Comparison of ENCODE assay signal across 8 mouse cellular contexts in the genomic region with DNA sequence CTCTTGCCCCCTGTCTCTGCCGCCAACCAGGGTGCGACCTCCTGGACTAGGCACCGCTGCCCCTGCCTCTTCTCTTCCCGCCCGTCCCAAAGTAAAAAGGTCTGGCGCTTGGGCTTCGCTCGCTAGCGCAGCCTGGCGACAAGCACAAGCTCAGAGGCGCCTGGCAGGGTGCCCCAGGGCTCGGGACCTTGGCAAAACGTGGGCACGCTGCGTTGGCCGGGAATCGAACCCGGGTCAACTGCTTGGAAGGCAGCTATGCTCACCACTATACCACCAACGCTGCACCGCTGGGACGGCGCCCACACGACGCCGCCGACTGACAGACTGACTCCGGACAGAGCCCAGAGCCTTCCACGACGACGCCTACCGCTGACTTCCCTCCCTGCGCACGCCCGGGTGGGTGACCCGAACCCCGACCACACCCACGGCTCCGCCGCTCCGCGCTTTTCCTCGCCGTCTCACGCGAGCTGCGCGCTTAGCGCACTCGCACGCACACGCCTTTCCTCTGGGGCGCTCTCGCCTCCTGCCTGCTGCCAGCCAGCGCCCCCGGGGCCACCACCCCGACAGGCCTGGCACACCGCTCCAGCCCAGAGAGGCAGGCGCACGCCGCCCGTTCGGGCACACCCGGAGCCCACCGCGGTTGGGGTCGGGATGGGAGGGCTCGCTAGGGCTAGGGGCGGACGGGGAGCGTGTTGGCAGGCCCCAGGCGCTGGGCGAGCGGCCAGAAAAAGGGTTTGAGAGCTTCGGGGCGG. TPM values are rescaled to one million over a fixed set of nuclear protein-coding genes. Genes with fewer than 3 reads are reported as not detected.
DNase-seq lines count a peak whose midpoint lies in the region; ATAC-seq and TF ChIP-seq lines count a peak whose summit lies in the region.
"Not testable (repeated sequence)": the region's sequence is repeated elsewhere in the genome, so short reads cannot be mapped to it uniquely, and the experiment has no call there.

Fcgr3 (minus strand) TSS at position 445 of the 752 bp plus-strand sequence.

- 1% methylated on average over 45 of the region's 75 CpGs for WGBS in heart, embryonic 12.5 days
- 1% methylated on average over 40 of the region's 75 CpGs for WGBS in kidney, postnatal 0 days
- WGBS in liver, embryonic 11.5 days, result 2% methylated on average over 38 of the region's 75 CpGs

- not testable (repeated sequence) for H3K36me3 ChIP-seq in heart, embryonic 12.5 days; kidney, postnatal 0 days (ENCODE audit: insufficient read depth, low read length); liver, embryonic 11.5 days (ENCODE audit: control insufficient read depth, insufficient read depth, low read length)

- H3K27me3 ChIP-seq in heart, embryonic 12.5 days (replicated peaks), result peaks cover 27% of the 10 kb centered on the region
- H3K27me3 ChIP-seq in kidney, postnatal 0 days (ENCODE audit: insufficient read depth, low read length), result peaks cover 16% of the 10 kb centered on the region
- H3K27me3 ChIP-seq in liver, embryonic 11.5 days (replicated peaks; ENCODE audit: control insufficient read depth, insufficient read depth, low read length), result peaks cover 20% of the 10 kb centered on the region

- peak; percentile 53 for TF ChIP-seq CTCF in kidney, postnatal 0 days (IDR thresholded peaks at IDR 0.05; ENCODE audit: low read depth)

- not testable (repeated sequence) for H3K9me3 ChIP-seq in heart, embryonic 12.5 days (replicated peaks); kidney, postnatal 0 days (replicated peaks; ENCODE audit: low read length); liver, embryonic 11.5 days (ENCODE audit: control insufficient read depth, low read length)

- H3K4me2 ChIP-seq in heart, embryonic 12.5 days, result peak within 1 kb of the TSS; percentile 58
- peak within 1 kb of the TSS; percentile 47 for H3K4me2 ChIP-seq in kidney, postnatal 0 days (ENCODE audit: low read length)
- H3K4me2 ChIP-seq in liver, embryonic 11.5 days, result peak within 1 kb of the TSS; percentile 63

- H3K4me3 ChIP-seq in heart, embryonic 12.5 days, result peak within 1 kb of the TSS; percentile 41
- peak within 1 kb of the TSS; percentile 34 for H3K4me3 ChIP-seq in kidney, postnatal 0 days (replicated peaks; ENCODE audit: low read depth, low read length)
- peak within 1 kb of the TSS; percentile 50 for H3K4me3 ChIP-seq in liver, embryonic 11.5 days (ENCODE audit: low read depth, low read length)

- not testable (repeated sequence) for H3K27ac ChIP-seq in heart, embryonic 12.5 days (ENCODE audit: poor library complexity, severe bottlenecking); kidney, postnatal 0 days; liver, embryonic 11.5 days (ENCODE audit: low read depth, low read length)

- H3K4me1 ChIP-seq in heart, embryonic 12.5 days (replicated peaks), result peaks cover 17% of the 10 kb centered on the region
- not testable (repeated sequence) for H3K4me1 ChIP-seq in kidney, postnatal 0 days (replicated peaks; ENCODE audit: insufficient read depth, low read length); liver, embryonic 11.5 days (replicated peaks; ENCODE audit: control insufficient read depth, insufficient read depth, low read length)

- peak; percentile 37 for ATAC-seq in erythroid progenitor cell, adult 5-6 weeks (replicated peaks; ENCODE audit: low FRiP score, poor library complexity, severe bottlenecking)
- peak; percentile 70 for ATAC-seq in heart, embryonic 12.5 days (ENCODE audit: insufficient number of reproducible peaks, low FRiP score)
- ATAC-seq in kidney, postnatal 0 days (replicated peaks; ENCODE audit: low FRiP score, low read depth), result peak; percentile 53
- peak; percentile 73 for ATAC-seq in liver, embryonic 11.5 days (replicated peaks; ENCODE audit: low FRiP score)
- ATAC-seq in monocyte, adult 5-6 weeks (replicated peaks; ENCODE audit: insufficient number of reproducible peaks, low FRiP score, low TSS enrichment, poor library complexity, severe bottlenecking), result peak; percentile 38

- peak within 1 kb of the TSS; percentile 11 for H3K9ac ChIP-seq in heart, embryonic 12.5 days
- H3K9ac ChIP-seq in kidney, postnatal 0 days (ENCODE audit: low read depth, low read length), result not testable (repeated sequence)
- peak within 1 kb of the TSS; percentile 30; the same call in 1 of the 2 replicates for H3K9ac ChIP-seq in liver, embryonic 11.5 days (ENCODE audit: low read depth, low read length)

- peak; percentile 61 for DNase-seq in CD4-positive helper T cell, adult 2 months (ENCODE audit: low read depth, low spot score)
- DNase-seq in c-Kit-negative CD71-positive TER-119-positive erythroid progenitor cells, embryonic 14.5 days (ENCODE audit: low read depth, low spot score), result peak; percentile 51
- peak; percentile 78 for DNase-seq in kidney, postnatal 0 days (ENCODE audit: low spot score)
- peak; percentile 99 for DNase-seq in liver, embryonic 11.5 days (ENCODE audit: low spot score)
- peak; percentile 66 to 68 for DNase-seq in spleen, postnatal 36 days (ENCODE audit: low spot score in 2 of 2)

RNA-seq across cellular contexts. Expression of gene Fcgr3, which starts in this region (rescaled TPM):
- total RNA-seq in erythroid progenitor cell, adult 5-6 weeks (2015; ENCODE audit: low replicate concordance), result 78.6 and 80.1 TPM in 2 replicates
- 29.8 and 53.5 TPM in 2 replicates for total RNA-seq in erythroid progenitor cell, adult 5-6 weeks (2017; ENCODE audit: low replicate concordance)
- 3.8 and 4.5 TPM in 2 replicates for polyA plus RNA-seq in heart, embryonic 12.5 days (2016; fragmentation: Nextera tagmentation; extraction: Ambion mirVana)
- 12.1 and 13.2 TPM in 2 replicates for polyA plus RNA-seq in kidney, postnatal 0 days (2015; fragmentation: Nextera tagmentation; extraction: Ambion mirVana)
- 28.7 and 29.8 TPM in 2 replicates for polyA plus RNA-seq in liver, embryonic 11.5 days (2014; fragmentation: Nextera tagmentation; extraction: Ambion mirVana)
- total RNA-seq in monocyte, adult 5-6 weeks (2017), result 270 to 442 TPM (median 434 TPM) in 3 replicates
